Mouse (Mus musculus) intestine, embryonic 15.5 days (tissue): Measurements from ENCODE around the gene Il33. TPM values are rescaled to one million over a fixed set of nuclear protein-coding genes. Genes with fewer than 3 reads are reported as not detected.
A peak's percentile ranks its signal among the peaks of the same experiment; 100 is the strongest.

Experiments used
- ATAC-seq: fragments of 200-750 bp; cut with Nextera tagmentation; 2 replicates; pipeline ENCODE4 v1.8.0; 2017; ENCODE audit warnings: moderate TSS enrichment, moderate library complexity
- H3K27ac ChIP-seq: fragments of 300-500 bp; sonication (generic); 2 replicates; pipeline ENCODE4 v1.5.1; 2015; ENCODE audit warnings: mild to moderate bottlenecking, inconsistent platforms
- H3K27me3 ChIP-seq: fragments of 300-500 bp; sonication (generic); replicated peaks from 2 replicates; pipeline ENCODE4 v1.6.1; 2015; ENCODE audit warnings: inconsistent platforms
- H3K36me3 ChIP-seq: fragments of 300-500 bp; sonication (generic); 2 replicates; pipeline ENCODE4 v1.6.1; 2015; ENCODE audit warnings: inconsistent platforms
- H3K4me1 ChIP-seq: fragments of 300-500 bp; sonication (generic); replicated peaks from 2 replicates; pipeline ENCODE4 v1.6.1; 2015; ENCODE audit warnings: inconsistent platforms
- H3K4me2 ChIP-seq: fragments of 300-500 bp; sonication (generic); replicated peaks from 2 replicates; pipeline ENCODE4 v1.6.1; 2015; ENCODE audit warnings: mild to moderate bottlenecking, inconsistent platforms
- H3K4me3 ChIP-seq: fragments of 300-500 bp; sonication (generic); replicated peaks from 2 replicates; pipeline ENCODE4 v1.5.1; 2015; ENCODE audit warnings: inconsistent platforms
- H3K9ac ChIP-seq: fragments of 300-500 bp; sonication (generic); 2 replicates; pipeline ENCODE4 v1.6.1; 2015; ENCODE audit warnings: inconsistent platforms
- H3K9me3 ChIP-seq: fragments of 300-500 bp; sonication (generic); 2 replicates; pipeline ENCODE4 v1.6.1; 2016; ENCODE audit warnings: inconsistent platforms
- WGBS: fragments of 180-500 bp; shearing (Covaris S2); methylation state at CpG from one replicate; pipeline ENCODE4 v1.1.7; 2015; 5-methylcytosine and 5-hydroxymethylcytosine counted together
- polyA plus RNA-seq: library from polyadenylated mRNA; unstranded; fragments of >200 nt; fragmentation: Nextera tagmentation; extraction: Ambion mirVana; gene quantifications from 2 replicates; pipeline ENCODE4 v1.2.1, GENCODE M21; 2015

The Il33 gene
- polyA plus RNA-seq, 1 experiment from 2014 or later, result 20.9 TPM

DNA sequence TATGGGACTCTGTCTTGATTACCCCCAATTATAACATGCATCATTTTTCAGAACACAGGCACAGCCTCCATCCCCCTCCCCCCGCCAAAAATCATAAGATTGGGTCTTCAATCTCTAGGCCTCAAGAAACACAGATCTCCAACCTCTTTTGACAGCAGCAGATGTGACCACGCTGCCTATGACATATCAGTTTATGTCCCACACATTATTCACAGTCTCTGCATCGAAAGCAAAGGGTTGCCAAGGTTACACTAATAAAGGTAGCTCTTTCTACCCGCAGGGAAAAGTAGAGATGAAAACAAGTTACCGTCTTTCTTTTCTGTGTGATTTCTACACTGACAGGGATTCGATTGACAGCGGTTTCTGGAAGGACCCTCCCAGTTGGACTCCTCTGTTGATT lies 29.9 kb upstream of the Il33 start:
- Histone ChIP-seq H3K9me3 (no peaks in the 10 kb centered on the region), H3K4me2 (no peak overlapping the region), H3K27me3 (no peaks in the 10 kb centered on the region), H3K4me3 (no peak overlapping the region), H3K9ac (no peak overlapping the region), H3K4me1 (no peaks in the 10 kb centered on the region), H3K27ac (no peak overlapping the region), H3K36me3 (no peaks in the 10 kb centered on the region)
- WGBS, result 87% methylated on average over 7 of the region's 7 CpGs
- ATAC-seq, result no peak

DNA sequence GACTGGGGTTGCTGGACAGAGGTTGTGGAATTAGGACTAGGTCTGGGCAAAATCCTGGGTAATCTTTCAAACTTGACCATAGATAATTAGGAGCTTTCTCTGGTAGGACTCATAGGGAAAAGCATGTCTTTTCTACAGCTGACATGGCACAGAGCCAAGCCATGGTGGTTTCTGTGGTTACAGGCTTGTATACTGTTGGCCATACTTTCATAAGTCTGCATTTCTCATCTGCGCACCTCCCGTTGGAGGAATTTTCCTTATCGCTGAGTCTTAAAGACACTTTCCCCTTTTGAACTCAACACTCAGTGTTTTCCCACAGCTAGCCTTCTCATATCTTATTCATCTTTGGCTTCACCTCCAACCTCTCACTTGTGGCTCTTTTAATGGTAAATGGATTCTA lies 24.6 kb upstream of the Il33 start:
- WGBS, result 83% methylated on average over 3 of the region's 3 CpGs
- Histone ChIP-seq H3K9me3 (no peaks in the 10 kb centered on the region), H3K4me1 (no peaks in the 10 kb centered on the region), H3K4me2 (no peak overlapping the region), H3K9ac (no peak overlapping the region), H3K36me3 (no peaks in the 10 kb centered on the region), H3K27me3 (no peaks in the 10 kb centered on the region), H3K4me3 (no peak overlapping the region), H3K27ac (no peak overlapping the region)
- ATAC-seq, result no peak

DNA sequence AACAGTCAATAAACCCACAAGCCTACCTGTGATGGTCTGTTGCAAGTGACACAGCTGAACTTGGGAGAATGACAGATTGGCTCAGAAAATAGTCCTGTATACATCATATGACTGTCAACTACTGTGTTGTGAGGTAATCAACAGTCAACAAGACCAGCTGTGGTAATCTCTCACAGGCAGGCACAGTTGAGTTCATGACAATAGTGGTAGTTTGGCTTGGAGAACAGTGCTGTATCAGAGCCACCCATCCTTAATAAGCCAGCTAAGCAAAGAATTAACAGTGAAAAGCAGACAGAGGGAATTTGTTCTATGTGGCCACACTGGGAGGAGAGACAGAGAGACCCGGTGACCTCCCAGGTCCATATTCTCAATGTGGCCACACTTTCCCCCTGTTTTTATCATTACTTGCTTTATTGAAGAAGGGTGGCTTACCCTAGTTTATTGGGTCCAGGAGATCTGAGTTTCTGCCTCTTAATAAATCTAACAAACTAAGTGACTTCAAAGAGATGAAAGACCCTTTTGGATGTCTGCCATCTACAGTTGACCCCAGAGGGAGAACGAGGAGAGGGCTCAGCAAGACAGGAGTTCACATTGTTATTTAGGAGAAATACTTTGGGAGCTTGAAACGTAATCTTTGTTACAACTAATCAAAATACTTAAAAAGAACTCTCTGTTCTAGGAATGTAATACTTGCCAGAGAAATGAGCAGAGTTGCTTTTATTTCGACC lies 22.4 kb upstream of the Il33 start:
- no peak for ATAC-seq
- Histone ChIP-seq H3K4me3 (no peak overlapping the region), H3K27ac (no peak overlapping the region), H3K4me1 (no peaks in the 10 kb centered on the region), H3K4me2 (no peak overlapping the region), H3K36me3 (no peaks in the 10 kb centered on the region), H3K27me3 (no peaks in the 10 kb centered on the region), H3K9ac (no peak overlapping the region), H3K9me3 (no peaks in the 10 kb centered on the region)
- WGBS, result 62% methylated on average over 4 of the region's 4 CpGs

DNA sequence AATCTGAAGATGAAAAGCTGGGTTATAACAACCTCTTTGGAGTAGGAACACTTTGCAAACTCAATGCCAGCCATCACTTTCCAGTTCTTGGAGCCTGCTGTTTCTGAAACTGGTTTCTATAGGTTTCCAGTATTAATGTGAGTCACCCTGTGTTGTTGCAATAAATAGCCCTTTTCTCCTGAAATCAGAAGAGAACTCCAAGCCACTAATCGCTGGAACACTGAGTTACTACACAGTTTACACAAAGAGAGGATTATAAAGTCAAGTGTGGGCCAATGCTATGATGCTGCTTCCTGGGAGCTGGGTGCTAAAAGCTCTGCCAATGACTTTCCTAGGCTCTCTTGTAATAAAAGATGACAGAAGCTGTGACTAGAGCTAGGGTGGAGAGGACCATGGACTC lies 19.0 kb upstream of the Il33 start:
- H3K9me3 ChIP-seq, result no peaks in the 10 kb centered on the region
- H3K4me2 ChIP-seq, result no peak overlapping the region
- 66% methylated on average over 1 of the region's 1 CpGs for WGBS

DNA sequence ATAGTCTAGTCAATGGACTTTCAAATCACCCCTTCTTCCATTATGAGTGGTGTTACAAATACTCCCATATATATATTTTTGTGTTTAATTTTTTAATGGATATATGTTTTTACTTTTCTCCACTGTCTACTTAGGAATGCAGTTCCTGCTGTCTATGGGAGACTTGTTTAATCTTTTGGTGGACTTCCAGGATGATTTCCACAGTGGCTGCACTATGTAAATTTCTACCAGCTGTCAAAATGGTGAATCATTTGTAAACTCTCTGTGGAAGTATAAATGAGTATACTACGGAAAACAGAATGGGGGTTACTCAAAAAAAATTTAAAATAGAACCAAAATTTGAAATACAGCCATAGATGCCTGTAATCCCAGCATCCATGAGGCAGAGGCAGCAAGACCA lies 15.7 kb upstream of the Il33 start:
- Histone ChIP-seq H3K27ac (no peak overlapping the region), H3K4me3 (no peak overlapping the region), H3K27me3 (no peaks in the 10 kb centered on the region), H3K4me1 (no peaks in the 10 kb centered on the region), H3K9ac (no peak overlapping the region), H3K36me3 (no peaks in the 10 kb centered on the region), H3K9me3 (no peaks in the 10 kb centered on the region), H3K4me2 (no peak overlapping the region)
- no peak for ATAC-seq
- WGBS, result 56% methylated on average over 1 of the region's 1 CpGs

More for the DNA sequence above, 19.0 kb upstream of the Il33 start:
- no peak overlapping the region for H3K27ac ChIP-seq
- H3K27me3 ChIP-seq, result no peaks in the 10 kb centered on the region
- H3K4me3 ChIP-seq, result no peak overlapping the region
- no peak overlapping the region for H3K9ac ChIP-seq
- ATAC-seq, result no peak
- no peaks in the 10 kb centered on the region for H3K36me3 ChIP-seq
- no peaks in the 10 kb centered on the region for H3K4me1 ChIP-seq

DNA sequence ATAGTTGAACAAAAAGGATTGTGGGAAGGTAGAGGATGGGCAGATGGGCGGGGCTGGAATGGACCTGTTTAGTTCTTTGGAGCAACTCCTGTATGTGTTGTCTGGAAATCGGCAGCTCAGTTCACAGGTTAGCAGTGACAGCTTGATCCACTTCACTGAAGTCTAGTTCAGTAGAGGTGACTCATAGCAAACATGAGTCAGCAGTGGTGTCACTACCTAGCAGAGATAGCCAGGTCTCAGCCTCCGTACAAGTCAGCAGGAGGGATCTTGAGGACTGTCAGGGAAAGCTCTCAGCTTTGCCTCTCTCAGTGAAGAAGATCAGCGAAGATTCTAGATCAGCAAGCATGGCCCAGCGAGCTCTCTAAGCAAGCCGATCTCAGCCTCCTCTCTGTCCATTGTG lies 13.0 kb upstream of the Il33 start:
- Histone ChIP-seq H3K36me3 (no peaks in the 10 kb centered on the region), H3K9ac (no peak overlapping the region), H3K4me1 (no peaks in the 10 kb centered on the region), H3K27ac (no peak overlapping the region), H3K4me2 (no peak overlapping the region), H3K9me3 (no peaks in the 10 kb centered on the region), H3K27me3 (no peaks in the 10 kb centered on the region), H3K4me3 (no peak overlapping the region)
- WGBS, result 85% methylated on average over 6 of the region's 6 CpGs
- no peak for ATAC-seq

DNA sequence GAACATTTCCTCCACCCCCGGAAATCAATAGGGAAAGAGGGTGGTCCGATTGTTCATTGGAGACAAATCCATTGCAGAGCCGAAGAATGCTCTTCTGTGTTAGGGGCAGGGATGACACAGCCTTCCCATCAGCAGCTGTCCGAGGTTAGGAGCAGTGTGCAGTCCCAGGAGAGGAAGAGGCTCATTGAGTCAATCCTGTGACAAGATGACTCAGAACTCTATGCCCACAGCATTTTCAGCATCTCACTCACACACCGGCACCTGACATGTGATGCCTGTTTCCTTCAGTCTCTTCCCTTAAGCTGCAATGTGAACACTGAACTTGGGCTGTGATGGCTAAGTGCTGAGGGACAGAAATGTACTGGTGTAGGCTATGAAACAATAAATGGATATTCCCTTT lies 7.5 kb upstream of the Il33 start:
- H3K4me1 ChIP-seq, result no peaks in the 10 kb centered on the region
- 74% methylated on average over 5 of the region's 5 CpGs for WGBS
- no peaks in the 10 kb centered on the region for H3K9me3 ChIP-seq
- no peak overlapping the region for H3K27ac ChIP-seq
- no peak overlapping the region for H3K4me2 ChIP-seq
- H3K36me3 ChIP-seq, result no peaks in the 10 kb centered on the region
- no peak overlapping the region for H3K4me3 ChIP-seq
- H3K27me3 ChIP-seq, result no peaks in the 10 kb centered on the region
- ATAC-seq, result no peak
- no peak overlapping the region for H3K9ac ChIP-seq

DNA sequence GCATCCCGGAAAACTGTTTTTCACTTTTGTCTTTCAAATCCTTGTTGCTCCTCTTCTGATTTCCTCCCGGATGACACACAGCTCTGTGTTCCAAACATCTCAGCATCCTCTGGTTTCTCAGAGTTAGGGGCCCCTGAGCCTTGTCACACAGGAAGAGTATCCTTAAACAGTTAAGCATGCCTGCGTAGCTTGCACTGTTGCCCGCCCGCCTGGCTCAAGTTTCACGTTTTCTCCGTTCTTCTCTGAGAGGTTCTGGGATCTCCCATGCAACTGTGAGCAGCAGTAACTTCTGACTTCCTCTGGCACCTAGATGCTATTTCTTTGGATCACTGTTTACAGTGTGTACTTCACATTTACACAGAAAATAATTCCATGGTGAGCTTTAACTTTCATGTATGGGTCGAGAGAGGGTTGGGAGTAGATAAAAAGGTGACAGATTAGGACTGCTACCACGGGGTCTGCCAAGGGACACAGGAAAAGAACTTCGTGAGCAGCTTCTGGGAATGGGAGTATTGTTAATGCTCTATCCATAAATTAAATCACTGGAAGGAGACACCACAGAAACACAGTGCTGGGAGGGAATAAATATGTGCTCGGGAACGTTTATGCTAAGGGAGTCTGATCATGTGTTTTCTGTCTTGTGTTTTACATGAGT lies 1.3 kb downstream of the Il33 start:
- no peaks in the 10 kb centered on the region for H3K36me3 ChIP-seq
- H3K9me3 ChIP-seq, result no peaks in the 10 kb centered on the region
- 27% methylated on average over 12 of the region's 12 CpGs for WGBS
- H3K27me3 ChIP-seq, result no peaks in the 10 kb centered on the region
- peak overlapping the region; percentile 41 for H3K4me2 ChIP-seq
- peak overlapping the region; percentile 13 for H3K27ac ChIP-seq
- no peak overlapping the region for H3K9ac ChIP-seq
- peak overlapping the region; percentile 18; the same call in 1 of the 2 replicates for H3K4me3 ChIP-seq
- ATAC-seq, result peak; percentile 57
- peaks cover 10% of the 10 kb centered on the region for H3K4me1 ChIP-seq

DNA sequence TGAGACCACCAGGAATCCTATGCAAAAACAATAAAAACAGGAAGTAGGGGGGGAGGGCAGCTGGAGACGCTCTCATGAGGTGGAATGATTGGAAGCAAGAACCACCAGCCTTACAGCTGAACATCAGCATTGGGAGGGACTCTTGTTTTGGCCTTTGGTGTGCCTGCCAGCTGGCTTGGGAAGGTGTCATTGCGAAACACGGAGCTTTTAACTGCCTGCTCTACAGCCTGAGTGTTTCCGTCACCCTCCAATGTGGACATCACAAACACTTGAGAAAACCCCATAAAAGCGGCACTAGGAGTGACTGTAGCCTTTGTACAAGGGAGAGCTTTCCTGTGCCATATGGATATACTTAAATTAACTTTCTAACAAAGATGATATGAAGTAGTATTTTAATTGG lies 5.4 kb downstream of the Il33 start:
- WGBS, result 61% methylated on average over 5 of the region's 5 CpGs
- Histone ChIP-seq H3K4me1 (peaks cover 5% of the 10 kb centered on the region), H3K9ac (no peak overlapping the region), H3K36me3 (no peaks in the 10 kb centered on the region), H3K4me2 (no peak overlapping the region), H3K4me3 (no peak overlapping the region), H3K27me3 (no peaks in the 10 kb centered on the region), H3K27ac (no peak overlapping the region), H3K9me3 (no peaks in the 10 kb centered on the region)
- ATAC-seq, result no peak

DNA sequence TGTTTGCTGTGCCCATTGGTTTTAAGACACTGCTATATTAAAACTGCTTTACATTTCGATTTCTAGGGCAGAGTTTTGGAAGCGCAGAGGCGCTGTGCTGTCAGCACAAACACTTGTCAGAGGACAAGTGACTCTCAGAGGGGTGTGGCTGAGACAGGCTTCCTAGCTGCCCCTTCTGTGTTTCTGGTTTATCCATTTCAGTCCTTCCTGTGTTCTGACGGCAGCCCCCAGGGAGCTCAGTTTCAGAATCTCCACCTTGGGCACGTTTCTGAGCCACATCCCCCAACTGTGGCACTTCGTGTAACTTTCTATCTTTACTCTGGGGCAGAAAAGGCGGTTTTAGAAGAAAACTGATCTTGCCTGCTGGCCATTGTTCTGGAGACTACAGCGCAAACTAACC lies 12.5 kb downstream of the Il33 start:
- ATAC-seq, result no peak
- no peak overlapping the region for H3K4me3 ChIP-seq
- no peaks in the 10 kb centered on the region for H3K36me3 ChIP-seq
- H3K9ac ChIP-seq, result no peak overlapping the region
- peaks cover 11% of the 10 kb centered on the region for H3K4me1 ChIP-seq
- 47% methylated on average over 8 of the region's 8 CpGs for WGBS
- no peaks in the 10 kb centered on the region for H3K27me3 ChIP-seq
- no peak overlapping the region for H3K27ac ChIP-seq
- H3K4me2 ChIP-seq, result no peak overlapping the region
- H3K9me3 ChIP-seq, result no peaks in the 10 kb centered on the region

DNA sequence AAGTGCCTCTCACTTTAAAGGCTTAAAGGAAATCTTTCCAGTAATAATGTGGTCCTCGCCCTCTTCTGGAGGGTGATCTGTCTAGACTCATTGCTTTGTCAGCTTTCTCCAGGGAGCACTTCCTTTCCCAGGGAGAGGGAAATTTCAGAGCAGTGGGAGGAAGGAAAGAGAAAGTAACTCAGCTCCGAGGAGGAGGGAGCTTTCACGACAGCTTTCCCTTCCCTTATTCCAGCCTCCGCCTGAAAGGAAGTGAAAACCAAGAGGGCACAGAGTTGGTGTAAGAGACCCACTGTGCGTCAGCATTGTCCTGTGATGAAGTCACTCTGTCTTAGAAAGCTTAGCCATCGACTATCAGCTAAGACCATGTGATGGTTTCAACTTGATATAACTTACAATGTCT lies 15.3 kb downstream of the Il33 start:
- H3K4me1 ChIP-seq, result peaks cover 11% of the 10 kb centered on the region
- no peaks in the 10 kb centered on the region for H3K27me3 ChIP-seq
- WGBS, result 23% methylated on average over 6 of the region's 6 CpGs
- H3K9ac ChIP-seq, result no peak overlapping the region
- H3K36me3 ChIP-seq, result no peaks in the 10 kb centered on the region
- ATAC-seq, result peak; percentile 65
- no peak overlapping the region for H3K4me3 ChIP-seq
- H3K27ac ChIP-seq, result no peak overlapping the region
- no peaks in the 10 kb centered on the region for H3K9me3 ChIP-seq
- H3K4me2 ChIP-seq, result peak overlapping the region; percentile 16; the same call in 1 of the 2 replicates

DNA sequence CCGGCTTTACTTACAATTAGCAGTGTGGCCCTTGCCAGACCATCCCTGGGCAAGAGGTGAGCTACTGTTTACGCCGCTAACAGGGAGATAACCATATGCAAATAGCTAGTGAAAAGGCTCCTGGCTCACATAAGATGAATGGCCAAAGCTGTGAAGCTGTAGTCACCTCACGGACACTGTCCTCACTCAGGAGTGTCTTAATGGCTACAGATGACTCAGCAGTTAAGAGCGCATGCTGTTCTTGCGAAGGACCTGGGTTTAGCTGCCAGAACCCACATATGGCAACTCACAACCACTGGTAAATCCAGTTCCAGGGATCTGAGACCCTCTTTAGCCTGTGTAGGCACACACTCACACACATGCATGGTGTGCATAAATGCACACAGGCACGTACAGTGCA lies 16.3 kb downstream of the Il33 start:
- Histone ChIP-seq H3K4me3 (no peak overlapping the region), H3K4me1 (peaks cover 11% of the 10 kb centered on the region), H3K36me3 (no peaks in the 10 kb centered on the region), H3K27ac (no peak overlapping the region), H3K27me3 (no peaks in the 10 kb centered on the region), H3K9me3 (no peaks in the 10 kb centered on the region), H3K9ac (no peak overlapping the region), H3K4me2 (no peak overlapping the region)
- no peak for ATAC-seq
- 77% methylated on average over 7 of the region's 7 CpGs for WGBS

DNA sequence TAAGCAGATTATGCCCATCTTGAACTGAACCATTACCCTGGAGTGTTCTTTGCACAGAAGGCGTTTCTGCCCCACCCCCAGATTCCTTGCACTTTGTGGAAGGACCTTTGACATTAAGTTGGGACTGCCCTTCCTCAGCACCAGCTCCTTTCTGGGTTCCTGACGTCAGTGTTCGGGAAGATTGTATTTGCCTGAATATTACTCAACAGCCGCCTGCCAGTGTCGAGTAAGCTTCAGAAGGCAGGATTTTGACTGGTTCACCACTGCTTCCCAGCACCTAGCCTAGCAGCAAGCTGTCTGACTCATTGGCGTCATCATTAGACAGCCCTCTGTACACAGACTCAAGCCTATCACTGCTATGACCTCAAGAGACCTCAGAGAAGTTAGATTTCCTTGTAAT lies 17.4 kb downstream of the Il33 start:
- no peaks in the 10 kb centered on the region for H3K36me3 ChIP-seq
- no peak overlapping the region for H3K4me3 ChIP-seq
- 71% methylated on average over 6 of the region's 6 CpGs for WGBS

More for the DNA sequence above, 17.4 kb downstream of the Il33 start:
- Histone ChIP-seq H3K9ac (no peak overlapping the region), H3K4me2 (no peak overlapping the region), H3K4me1 (peaks cover 10% of the 10 kb centered on the region), H3K9me3 (no peaks in the 10 kb centered on the region), H3K27ac (no peak overlapping the region), H3K27me3 (no peaks in the 10 kb centered on the region)
- peak; percentile 73 for ATAC-seq
